Mouse (Mus musculus): ENCODE data around the gene Gart. TPM values are rescaled to one million over a fixed set of nuclear protein-coding genes. Genes with fewer than 3 reads are reported as not detected.

Gart gene
- 113 and 129 TPM in 2 replicates for polyA plus RNA-seq (2014; fragmentation: Nextera tagmentation; extraction: Ambion mirVana)

GRCm38 (mm10) chr16:91646681-91647419, at the start of gene Gart:
Gene Gart (minus strand): TSS chr16:91646952.
- Histone ChIP-seq H3K4me1 (ENCODE audit: insufficient read depth) (no peaks in the 10 kb centered on the region), H3K4me3 (ENCODE audit: low read depth, low read length) (peak within 1 kb of the TSS; percentile 83), H3K27me3 (ENCODE audit: insufficient read depth, low read length) (no peaks in the 10 kb centered on the region), H3K9ac (peak within 1 kb of the TSS; percentile 93), H3K9me3 (ENCODE audit: low read depth, low read length) (no peaks in the 10 kb centered on the region), H3K27ac (ENCODE audit: low read depth) (peak within 1 kb of the TSS; percentile 99), H3K36me3 (ENCODE audit: insufficient read depth) (peaks cover 22% of the 10 kb centered on the region), H3K4me2 (peak within 1 kb of the TSS; percentile 100)
- under 1% methylated on average over 59 of the region's 59 CpGs for WGBS
- ATAC-seq (ENCODE audit: insufficient read depth) (peak; percentile 93), DNase-seq (peak; percentile 97)
- TF ChIP-seq CTCF (IDR thresholded peaks at IDR 0.05; ENCODE audit: low read depth): no peak

- Histone ChIP-seq H3K4me1 (ENCODE audit: insufficient read depth) (no peaks in the 10 kb centered on the region), H3K36me3 (ENCODE audit: insufficient read depth) (peaks cover 30% of the 10 kb centered on the region), H3K27ac (ENCODE audit: low read depth) (no peak overlapping the region), H3K27me3 (ENCODE audit: insufficient read depth, low read length) (no peaks in the 10 kb centered on the region), H3K4me3 (ENCODE audit: low read depth, low read length) (no peak overlapping the region), H3K9ac (no peak overlapping the region), H3K9me3 (ENCODE audit: low read depth, low read length) (no peaks in the 10 kb centered on the region), H3K4me2 (no peak overlapping the region)
- 51% methylated on average over 8 of the region's 8 CpGs for WGBS
- no peak for TF ChIP-seq CTCF (IDR thresholded peaks at IDR 0.05; ENCODE audit: low read depth)
- ATAC-seq (ENCODE audit: insufficient read depth) (no peak; the same call in 1 of the 2 replicates), DNase-seq (peak; percentile 33)
Measured at GRCm38 (mm10) chr16:91695108-91695755, 48.5 kb upstream of the Gart start.

GRCm38 (mm10) chr16:91694455-91695084, 47.8 kb upstream of the Gart start:
- H3K4me3 ChIP-seq (ENCODE audit: low read depth, low read length): no peak overlapping the region
- no peaks in the 10 kb centered on the region for H3K4me1 ChIP-seq (ENCODE audit: insufficient read depth)
- ATAC-seq (ENCODE audit: insufficient read depth) (peak; percentile 91), DNase-seq (peak; percentile 93)
- no peak overlapping the region for H3K9ac ChIP-seq
- H3K27ac ChIP-seq (ENCODE audit: low read depth): no peak overlapping the region
- no peaks in the 10 kb centered on the region for H3K27me3 ChIP-seq (ENCODE audit: insufficient read depth, low read length)
- no peak overlapping the region for H3K4me2 ChIP-seq
- H3K9me3 ChIP-seq (ENCODE audit: low read depth, low read length): no peaks in the 10 kb centered on the region
- 23% methylated on average over 14 of the region's 14 CpGs for WGBS
- peaks cover 27% of the 10 kb centered on the region for H3K36me3 ChIP-seq (ENCODE audit: insufficient read depth)
- TF ChIP-seq CTCF (IDR thresholded peaks at IDR 0.05; ENCODE audit: low read depth): peak; percentile 93

- H3K4me3 ChIP-seq (ENCODE audit: low read depth, low read length): peak overlapping the region; percentile 89; the same call in 1 of the 2 replicates
- DNase-seq: no peak
- H3K9me3 ChIP-seq (ENCODE audit: low read depth, low read length): no peaks in the 10 kb centered on the region
- no peak overlapping the region for H3K27ac ChIP-seq (ENCODE audit: low read depth)
- H3K4me1 ChIP-seq (ENCODE audit: insufficient read depth): no peaks in the 10 kb centered on the region; the same call in 1 of the 2 replicates
- no peak for TF ChIP-seq CTCF (IDR thresholded peaks at IDR 0.05; ENCODE audit: low read depth)
- no peak for ATAC-seq (ENCODE audit: insufficient read depth)
- H3K4me2 ChIP-seq: peak overlapping the region; percentile 81
- H3K27me3 ChIP-seq (ENCODE audit: insufficient read depth, low read length): no peaks in the 10 kb centered on the region
- H3K9ac ChIP-seq: 0 out of 2 replicates have a peak overlapping the region, but pooled peaks have one; percentile 17
- peaks cover 16% of the 10 kb centered on the region; the same call in 1 of the 2 replicates for H3K36me3 ChIP-seq (ENCODE audit: insufficient read depth)
- WGBS: 36% methylated on average over 7 of the region's 7 CpGs
Measured at GRCm38 (mm10) chr16:91689791-91690190, 43.0 kb upstream of the Gart start.

- Histone ChIP-seq H3K9me3 (ENCODE audit: low read depth, low read length) (no peaks in the 10 kb centered on the region), H3K27ac (ENCODE audit: low read depth) (peak within 1 kb of the TSS; percentile 74), H3K4me1 (ENCODE audit: insufficient read depth) (no peaks in the 10 kb centered on the region; the same call in 1 of the 2 replicates), H3K4me3 (ENCODE audit: low read depth, low read length) (peak within 1 kb of the TSS; percentile 89), H3K36me3 (ENCODE audit: insufficient read depth) (peaks cover 23% of the 10 kb centered on the region), H3K9ac (peak within 1 kb of the TSS; percentile 85), H3K4me2 (peak within 1 kb of the TSS; percentile 81), H3K27me3 (ENCODE audit: insufficient read depth, low read length) (no peaks in the 10 kb centered on the region)
- WGBS: under 1% methylated on average over 71 of the region's 71 CpGs
- TF ChIP-seq CTCF (IDR thresholded peaks at IDR 0.05; ENCODE audit: low read depth): no peak
- DNase-seq (peak; percentile 97), ATAC-seq (ENCODE audit: insufficient read depth) (peak; percentile 99)
Measured at GRCm38 (mm10) chr16:91688619-91689334, 42.0 kb upstream of the Gart start, which contains the start of gene Donson. Gene Donson (minus strand): TSS chr16:91688770.

GRCm38 (mm10) chr16:91688023-91688618, 41.4 kb upstream of the Gart start:
- Histone ChIP-seq H3K9me3 (ENCODE audit: low read depth, low read length) (no peaks in the 10 kb centered on the region), H3K27ac (ENCODE audit: low read depth) (peak overlapping the region; percentile 74; the same call in 1 of the 2 replicates), H3K4me2 (peak overlapping the region; percentile 81), H3K27me3 (ENCODE audit: insufficient read depth, low read length) (no peaks in the 10 kb centered on the region), H3K36me3 (ENCODE audit: insufficient read depth) (peaks cover 26% of the 10 kb centered on the region), H3K4me1 (ENCODE audit: insufficient read depth) (no peaks in the 10 kb centered on the region; the same call in 1 of the 2 replicates), H3K4me3 (ENCODE audit: low read depth, low read length) (peak overlapping the region; percentile 89), H3K9ac (peak overlapping the region; percentile 85)
- no peak for DNase-seq
- WGBS: 1% methylated on average over 45 of the region's 51 CpGs
- peak; percentile 74 for ATAC-seq (ENCODE audit: insufficient read depth)
- TF ChIP-seq CTCF (IDR thresholded peaks at IDR 0.05; ENCODE audit: low read depth): no peak

All from lung, embryonic 14.5 days (tissue).